Mouse (Mus musculus) right cerebral cortex, postnatal 4 days (tissue): ENCODE measurements around the gene Tjp1.
A peak's percentile ranks its signal among the peaks of the same experiment; 100 is the strongest.

ENCODE experiments used
- DNase-seq: peaks from one replicate; pipeline ENCODE4 v3.0.0-alpha.2; 2022

Tjp1 gene

DNA sequence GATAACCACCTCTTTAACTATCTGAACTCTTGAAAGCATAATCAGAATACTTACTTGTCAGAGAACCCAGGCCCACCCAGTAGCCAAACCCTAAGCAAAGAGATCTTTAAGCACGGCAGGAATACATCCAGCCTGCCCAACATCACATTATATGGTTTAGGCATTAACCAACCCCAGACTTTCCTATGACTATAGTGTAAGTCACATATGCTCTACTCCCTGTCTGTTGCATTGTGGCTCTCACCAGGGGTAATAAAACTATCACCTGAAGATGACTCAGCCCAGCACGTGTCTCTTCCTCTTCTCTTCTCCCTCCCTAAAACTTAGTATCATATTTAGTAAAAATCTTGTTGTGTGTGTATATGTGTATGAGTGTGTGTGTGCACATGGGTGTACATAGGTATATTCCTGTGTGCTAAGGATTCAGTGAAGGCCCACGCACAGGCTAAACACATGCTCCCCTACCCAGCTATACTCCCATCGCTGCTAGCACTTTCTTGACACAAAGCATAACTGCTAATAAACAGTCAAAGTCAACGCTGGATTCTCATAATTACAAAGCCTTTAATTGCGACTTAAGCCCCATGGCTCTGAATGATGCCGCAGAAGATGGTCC, 139.9 kb downstream of the Tjp1 start:
- DNase-seq = no peak

DNA sequence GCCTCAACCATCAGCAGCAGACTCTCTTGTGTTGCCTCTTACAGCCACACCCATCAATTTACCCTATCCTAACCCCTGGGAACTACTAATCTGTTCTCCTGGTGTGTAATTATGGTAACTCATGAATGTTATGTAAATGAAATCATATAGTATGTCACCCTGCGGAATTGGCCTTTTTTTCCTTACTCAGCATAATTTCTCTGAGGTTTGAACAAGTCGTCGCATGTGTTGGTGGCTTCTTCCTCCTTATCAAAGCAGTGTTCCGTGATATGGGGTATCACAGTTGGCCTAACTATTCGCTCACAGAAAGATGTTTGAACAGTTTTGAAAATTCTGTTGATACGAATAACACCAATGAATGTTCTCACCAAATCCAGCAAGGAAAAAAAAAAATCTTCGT, 142.8 kb downstream of the Tjp1 start:
- DNase-seq = no peak

DNA sequence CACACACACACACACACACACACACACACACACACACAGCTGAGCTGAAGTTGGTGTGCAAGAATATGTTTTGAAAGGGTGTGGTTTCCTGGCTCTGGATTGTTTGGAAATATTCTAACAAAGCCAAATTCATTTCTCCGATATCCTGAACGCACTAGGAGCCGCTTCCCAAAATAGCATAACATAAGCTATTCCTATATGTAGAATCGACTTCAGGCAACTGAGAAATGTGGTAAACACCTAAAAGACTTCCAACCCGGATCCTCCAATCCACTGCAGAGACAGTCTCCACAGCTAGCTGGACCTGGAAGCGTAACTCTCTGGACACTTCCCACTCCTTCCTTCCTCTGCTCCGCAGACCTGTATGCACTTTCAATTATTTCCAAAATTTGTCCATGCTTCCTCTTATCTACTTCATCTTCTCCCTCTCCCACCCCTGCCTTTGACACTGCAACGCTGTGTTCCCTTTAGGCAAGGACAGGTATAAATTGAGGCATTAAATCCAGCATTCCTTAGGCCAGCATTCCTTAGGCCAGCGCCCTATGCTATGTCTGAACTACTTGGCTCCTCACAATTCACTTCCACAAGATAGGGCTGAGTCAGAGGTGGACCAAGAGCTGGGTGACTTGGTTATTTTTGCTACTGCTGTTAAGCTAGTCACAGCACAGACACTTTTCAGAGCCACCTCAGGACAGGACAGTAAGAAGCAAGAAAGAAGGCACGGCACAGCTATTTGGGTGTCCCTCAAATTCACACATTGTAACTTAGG, 144.9 kb downstream of the Tjp1 start:
- no peak for DNase-seq

DNA sequence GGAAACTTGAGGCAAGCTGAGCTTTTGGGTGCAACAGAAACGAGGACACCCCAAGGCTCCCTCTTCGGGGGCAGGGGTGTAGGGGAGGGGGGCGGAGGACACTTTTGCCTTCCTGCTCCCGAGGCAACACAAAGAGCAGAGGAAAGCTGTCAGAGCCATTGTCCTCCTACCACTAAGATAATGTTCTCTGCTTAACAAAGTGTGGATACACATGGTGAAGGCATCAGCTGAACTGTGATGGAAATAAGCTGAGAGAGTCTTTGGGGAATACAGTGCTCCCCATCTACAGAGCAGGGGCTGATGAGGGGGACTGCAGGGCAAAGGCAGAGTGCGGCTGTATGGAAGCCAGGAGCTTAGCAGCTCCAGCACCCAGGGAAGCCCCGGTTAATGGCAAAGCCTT, 145.7 kb downstream of the Tjp1 start:
- no peak for DNase-seq

DNA sequence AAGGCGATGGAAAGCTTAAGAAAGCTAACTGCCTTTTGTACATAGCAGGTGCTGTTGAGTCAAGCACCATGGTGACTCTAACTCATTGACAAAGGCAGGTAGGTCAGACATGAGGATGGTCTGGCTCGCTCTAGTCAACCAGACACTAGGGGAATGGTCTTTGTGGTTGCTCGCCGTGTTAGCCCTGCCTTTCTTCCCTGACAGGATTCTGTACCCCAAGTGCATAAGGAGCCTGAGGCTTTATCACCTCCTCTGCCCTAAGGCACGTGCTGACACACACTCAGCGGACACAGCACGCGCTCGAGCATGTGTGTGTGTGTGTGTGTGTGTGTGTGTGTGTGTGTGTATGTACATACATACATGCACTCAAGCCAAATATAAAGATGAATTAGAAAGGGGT, 146.9 kb downstream of the Tjp1 start:
- DNase-seq = no peak

DNA sequence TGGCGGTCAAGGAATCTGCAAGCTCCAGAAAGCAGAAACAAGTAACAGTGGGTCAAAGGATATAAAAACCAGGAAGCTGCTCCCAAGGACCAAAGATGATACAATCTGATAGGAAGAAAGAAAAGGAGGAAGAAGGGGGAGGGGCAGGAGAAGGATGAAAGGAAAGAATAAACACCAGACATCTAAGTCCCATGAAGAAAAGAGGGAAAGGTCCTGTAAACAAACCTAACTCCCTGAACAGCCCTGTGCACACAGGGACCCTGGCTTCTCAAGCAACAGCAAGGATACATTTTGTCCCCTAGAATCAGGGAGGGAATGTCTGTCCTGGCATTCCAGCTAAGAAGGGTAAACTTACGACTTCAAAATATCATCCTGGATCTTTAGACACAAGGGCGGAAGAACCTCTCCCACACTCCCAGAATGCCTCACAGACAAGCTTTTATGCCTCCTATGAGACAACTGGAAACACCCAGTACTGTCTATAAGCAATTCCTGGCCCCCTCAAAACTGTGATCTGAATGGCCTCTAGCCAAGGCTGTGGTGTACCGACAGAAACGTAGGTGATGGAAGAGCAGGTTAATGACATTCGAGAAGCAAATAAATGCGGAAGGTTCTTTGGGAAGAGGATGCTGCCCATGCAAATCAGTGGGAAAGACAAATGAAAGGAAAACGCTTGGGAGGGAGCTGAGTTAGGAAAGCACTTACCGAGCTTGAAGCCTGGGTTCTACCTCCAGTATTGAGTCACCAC, 148.6 kb downstream of the Tjp1 start:
- no peak for DNase-seq

DNA sequence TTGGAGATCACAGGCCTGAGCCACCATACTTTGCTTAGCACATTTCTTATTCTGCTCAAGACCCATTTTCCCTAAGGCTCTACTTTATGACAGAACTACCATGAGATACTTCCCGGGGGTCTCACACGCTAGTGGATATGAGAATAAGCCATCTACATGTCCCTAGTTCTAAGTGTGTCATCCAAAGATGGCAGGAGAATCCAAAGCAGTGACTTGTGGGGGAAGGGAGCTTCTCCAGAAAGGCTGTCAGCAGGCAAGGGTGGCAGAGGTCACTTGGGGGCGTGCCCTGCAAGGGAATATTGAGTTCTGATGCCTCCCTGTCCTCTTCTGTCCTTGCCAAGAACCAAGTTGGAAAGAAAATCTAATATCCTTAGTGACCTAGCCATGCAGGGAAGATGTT, 150.1 kb downstream of the Tjp1 start:
- DNase-seq = no peak

DNA sequence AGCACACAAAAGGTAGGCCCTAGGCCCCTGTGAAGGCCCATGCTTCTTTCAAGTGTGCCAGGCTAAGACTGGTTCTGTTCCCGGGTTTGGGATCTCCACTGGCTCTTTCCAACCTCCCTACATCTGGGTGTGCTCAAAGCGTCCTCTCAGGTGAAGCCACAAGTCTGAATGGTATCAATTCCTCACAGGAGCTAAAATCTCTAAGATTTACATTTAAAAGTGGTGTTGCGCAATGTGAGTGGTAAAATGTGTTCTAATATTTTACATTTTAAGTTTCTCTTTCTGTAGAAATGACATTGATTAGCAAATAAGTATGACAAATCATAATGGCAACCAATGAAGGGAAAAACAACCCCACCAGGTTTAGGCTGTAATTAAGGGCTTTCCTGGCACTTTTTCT, 152.0 kb downstream of the Tjp1 start:
- DNase-seq = no peak

DNA sequence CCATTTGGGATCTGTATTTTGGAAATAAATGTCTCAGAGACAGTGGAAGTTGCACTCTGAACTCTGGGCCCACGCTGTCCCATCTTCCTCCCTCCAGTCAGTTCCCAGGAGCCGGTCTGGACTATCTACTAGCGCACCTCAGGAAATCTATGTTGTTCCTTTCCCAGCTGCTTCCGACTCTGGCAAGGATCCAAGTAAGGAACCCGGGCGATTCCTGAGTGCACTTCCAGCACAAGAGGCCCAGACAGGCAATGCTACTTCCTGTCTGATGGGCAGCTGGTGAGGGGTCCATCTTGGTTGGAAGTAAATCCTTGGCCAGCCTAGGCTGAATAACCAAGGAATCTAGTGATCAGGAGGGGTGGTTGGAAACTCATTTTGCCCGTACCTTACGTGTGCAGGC, 152.4 kb downstream of the Tjp1 start:
- DNase-seq = no peak

DNA sequence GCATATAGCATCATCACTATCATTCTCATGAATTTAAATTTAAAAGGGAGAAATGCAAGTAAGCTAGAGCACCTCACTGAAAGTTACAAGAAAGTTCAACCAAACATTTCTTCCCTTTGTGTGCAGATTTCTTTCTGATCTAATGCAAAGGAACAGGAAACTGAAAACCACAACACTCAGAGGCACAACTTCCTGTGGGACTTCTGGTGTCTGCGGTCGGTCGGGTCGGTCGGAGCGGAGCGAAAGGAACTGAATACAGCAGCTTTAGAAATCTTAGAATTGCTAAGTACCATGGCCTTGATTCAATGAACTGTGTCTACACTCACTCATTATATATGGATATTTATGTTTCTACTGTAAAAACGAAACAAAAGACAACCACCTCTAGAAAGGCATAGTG, 154.2 kb downstream of the Tjp1 start:
- no peak for DNase-seq

DNA sequence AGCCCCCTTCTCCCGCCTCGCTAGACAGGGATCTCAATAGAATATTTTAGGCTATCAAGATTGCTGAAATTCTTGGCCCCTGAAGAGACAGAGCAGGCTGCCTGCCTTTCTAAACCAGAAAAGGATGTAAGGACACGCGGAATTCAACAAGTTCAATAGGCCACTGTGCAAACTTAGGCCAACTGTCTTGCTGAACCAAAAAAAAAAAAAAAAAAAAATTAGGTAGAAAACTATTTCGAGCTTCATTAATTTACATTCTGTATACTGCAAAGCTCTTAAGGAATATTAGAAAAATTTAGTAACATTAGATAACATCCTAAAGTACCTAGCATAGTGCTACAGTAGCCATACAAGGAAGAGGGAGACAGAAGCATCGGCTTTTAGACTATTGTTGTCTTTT, 155.8 kb downstream of the Tjp1 start:
- DNase-seq = no peak

DNA sequence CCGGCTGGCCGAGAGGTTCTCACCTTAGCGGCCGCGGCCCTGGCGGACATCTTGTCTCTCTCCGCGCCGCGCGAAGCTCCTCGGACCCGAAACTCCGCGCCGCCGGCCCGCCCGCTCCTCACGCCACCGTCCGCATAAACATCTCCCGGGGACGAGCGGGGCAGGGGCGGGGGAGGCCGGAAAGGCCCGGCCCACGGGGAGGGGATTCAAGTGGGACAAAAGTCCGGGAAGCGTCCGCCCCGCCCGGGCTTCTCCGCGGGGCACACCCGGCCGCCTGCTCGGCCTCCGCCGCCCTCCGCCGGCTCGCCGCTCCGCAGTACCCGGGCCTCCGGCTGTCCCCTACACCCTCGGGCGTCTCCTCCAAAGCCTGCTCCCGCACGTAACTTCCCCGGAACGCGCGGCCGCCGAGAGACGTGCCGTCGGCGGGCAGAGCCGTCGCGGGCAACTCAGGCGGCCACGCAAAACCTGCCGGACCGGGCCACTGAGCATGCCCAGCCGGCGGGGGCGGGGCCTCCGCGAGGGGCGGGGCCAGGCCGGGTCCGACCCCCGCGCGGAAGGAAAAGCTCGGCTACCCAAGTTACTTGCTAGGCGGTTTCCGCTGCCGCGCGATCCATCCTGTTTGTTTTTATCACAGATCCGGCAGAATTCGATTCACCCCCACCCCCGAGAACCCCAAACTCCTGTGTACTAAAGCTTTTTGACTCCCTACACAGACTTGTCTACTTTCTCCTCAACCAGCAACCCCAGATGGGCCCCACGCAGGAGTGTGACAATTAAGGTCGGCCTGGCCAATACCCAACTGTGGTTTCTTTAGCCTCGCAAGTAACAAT, 156.6 kb downstream of the Tjp1 start:
- peak; percentile 79 for DNase-seq

DNA sequence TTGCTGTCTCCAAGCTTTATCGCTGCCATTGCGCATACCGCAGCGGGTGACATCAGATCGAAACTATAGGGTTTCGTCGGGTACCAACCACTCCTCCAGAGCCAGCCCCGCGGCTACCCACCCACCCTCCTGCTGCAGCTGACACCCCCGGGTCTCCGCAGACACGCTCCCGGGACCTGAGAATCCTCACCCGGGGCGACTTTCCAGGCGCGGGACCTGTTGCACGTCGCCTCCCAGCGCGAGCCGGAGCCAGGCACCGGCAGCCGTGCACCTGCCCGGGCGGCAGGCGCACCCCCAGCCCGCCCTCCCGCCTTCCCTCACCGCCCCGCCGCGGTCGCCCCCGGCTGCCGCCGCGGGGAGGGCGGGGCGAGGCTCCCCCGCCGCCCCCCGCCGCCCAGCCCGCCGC, 157.2 kb downstream of the Tjp1 start:
- DNase-seq = peak; percentile 55

DNA sequence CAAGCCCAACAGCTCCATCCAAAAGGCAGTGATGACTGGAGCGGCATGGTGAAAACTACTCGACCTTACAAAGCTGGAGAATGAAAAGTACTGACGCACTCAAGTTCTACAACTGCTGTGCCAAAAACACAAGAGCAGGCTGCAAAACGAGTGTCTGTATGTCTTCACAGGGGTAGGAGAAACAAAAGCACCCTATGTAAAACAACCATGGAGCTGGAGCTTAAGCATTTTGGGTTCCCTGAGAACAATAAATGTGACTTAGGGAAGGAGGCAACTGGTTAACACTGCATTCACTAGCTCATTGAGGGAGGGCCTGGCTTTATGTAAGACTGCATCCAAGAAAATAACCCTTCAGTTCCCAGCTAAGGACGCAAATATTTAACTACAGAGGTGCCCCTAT, 158.5 kb downstream of the Tjp1 start:
- DNase-seq = no peak

DNA sequence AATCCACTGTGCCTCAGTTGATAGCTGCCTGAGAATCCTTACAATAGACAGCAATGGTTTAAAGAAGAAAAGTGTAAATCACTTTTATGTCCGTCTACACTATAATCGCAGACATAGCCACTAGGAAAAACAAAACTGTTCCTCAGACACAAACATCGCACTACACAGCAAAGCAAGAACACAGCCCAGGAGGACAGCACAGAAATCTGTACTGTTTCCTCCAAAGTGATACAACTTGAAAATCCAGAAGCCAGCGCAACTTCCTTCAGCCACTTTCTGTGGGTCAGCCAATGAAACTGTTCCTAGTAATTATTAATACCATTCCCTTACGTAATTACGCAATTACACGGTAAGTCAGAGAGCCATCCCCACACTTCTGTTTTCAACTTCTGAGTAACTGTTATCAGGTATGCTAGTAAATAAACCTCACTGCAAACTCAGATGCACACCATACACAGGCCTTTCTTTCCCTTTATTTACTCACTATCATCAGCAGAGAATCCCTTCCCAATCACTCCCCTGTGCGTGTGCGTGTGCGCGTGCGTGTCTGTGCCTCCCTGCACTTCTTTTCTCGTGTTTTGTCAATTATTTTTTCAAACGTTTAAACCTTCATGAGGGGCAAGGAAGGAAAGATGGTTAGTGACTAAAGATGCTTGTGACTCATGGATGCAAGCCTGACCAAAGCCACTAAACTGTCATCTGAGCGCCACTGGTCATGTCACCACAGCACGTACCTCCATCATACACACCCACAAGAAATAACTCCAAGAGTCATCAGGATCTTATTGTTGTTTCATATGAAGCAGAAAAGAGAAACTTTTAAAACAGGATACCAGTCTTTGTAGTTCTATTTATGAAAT, 160.0 kb downstream of the Tjp1 start:
- no peak for DNase-seq

DNA sequence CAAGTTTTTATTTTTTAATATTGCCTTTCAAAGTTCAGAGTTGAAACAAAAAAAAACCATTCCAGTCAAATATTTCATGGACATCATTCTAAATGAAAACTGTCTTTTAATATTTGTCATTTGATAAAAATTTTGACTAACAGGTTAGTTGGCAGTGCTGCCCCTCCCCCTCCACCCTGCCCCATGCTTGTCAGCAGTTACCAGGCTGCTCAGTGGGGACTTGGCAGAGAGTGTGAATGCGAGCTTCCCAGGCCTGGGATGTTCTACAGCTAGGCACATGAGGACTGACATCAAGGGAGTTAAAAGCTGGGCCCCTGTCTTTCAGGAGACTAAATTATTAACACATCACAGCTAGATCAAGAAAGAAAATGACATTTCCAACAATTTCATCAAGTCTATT, 161.4 kb downstream of the Tjp1 start:
- DNase-seq = no peak

DNA sequence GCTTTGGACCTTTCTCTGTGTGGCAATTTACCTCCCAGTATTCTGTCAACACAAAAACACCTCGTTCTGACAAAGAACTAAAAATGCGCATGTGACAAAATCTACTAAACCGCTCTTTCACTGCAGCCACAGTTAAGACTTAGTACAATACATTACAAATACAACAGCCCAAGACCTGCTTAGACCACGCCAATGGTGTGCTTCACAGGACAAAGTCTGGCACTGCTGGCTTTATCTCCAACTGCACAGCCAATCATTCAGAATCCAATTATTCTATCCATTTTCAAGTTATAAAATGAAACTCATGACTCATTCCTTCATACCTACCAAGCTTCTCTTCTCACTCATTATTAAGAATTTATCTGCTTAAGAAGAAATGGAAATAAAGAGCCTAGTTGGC, 162.0 kb downstream of the Tjp1 start:
- DNase-seq = no peak

DNA sequence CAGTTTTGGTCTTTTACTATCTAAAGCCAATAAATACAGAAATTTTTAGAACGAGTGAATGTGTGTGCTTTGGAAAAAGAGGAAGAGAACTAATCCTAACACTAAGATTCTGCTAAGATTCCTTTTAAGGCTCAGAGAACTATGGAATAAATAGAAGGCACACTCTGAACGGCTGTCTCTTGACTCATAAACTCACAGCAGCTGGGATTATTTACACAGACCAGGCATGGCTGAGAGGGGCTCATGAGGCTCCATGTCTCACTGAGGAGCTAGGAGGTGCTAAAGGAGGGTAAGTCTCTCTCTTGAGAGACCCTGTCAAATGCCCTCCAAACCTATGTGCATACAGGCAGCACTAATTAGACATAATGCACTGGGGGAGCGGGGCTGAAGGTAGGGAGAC, 167.3 kb downstream of the Tjp1 start:
- DNase-seq = no peak

DNA sequence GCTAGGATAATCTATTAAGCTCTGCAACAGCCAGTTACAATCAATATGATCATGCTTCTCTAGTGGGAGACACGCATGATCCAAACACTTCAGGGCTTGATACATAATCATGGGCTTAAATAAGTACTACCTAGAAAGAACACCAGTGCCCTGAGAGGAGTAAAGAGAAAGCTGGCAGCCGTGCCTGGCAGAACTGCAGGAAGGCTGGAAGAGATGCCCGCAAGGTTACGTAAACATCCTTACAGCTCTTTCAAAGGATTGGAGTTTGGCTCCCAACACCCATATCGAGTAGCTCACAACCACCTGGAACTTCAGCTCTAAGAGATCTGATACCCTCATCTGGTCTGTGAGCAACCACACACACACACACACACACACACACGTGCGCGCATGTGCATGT, 167.8 kb downstream of the Tjp1 start:
- no peak for DNase-seq

DNA sequence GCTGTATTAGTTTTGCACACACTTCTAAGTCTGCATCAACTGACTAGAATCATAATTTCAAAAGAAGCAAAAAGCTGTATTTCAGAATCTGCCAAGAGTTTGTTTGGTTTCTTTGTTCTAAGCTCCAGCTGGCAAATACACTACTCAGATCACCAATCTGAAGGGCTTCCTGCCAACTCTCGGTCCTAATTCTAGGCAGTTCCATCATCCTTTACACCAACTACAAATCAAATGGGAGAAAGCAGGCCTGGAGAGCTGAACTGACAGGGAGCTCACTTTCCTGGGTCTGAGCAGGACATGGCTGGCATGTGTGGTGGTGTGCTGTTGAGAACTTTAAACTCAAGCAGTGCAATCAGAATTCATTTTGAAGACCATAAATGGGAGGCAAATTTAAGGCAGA, 170.0 kb downstream of the Tjp1 start:
- DNase-seq = peak; percentile 32

DNA sequence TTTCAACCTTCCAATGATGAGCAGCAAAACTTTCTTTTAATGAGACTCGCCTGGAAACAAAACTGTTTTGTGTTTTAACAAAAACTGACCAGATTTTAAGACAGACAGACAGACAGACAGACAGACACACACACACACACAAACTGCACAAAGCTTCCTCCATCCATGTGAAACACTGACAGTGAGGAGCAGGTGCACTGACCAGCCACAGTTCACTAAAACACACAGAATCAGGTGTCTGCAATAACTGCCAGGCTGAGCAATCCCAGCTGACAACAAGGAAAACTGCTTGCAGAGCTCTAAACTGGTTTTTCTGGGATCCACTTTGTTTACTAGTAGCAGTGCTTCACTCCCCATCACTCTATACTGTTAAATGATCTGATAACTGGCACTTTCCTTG, 171.4 kb downstream of the Tjp1 start:
- DNase-seq = no peak

DNA sequence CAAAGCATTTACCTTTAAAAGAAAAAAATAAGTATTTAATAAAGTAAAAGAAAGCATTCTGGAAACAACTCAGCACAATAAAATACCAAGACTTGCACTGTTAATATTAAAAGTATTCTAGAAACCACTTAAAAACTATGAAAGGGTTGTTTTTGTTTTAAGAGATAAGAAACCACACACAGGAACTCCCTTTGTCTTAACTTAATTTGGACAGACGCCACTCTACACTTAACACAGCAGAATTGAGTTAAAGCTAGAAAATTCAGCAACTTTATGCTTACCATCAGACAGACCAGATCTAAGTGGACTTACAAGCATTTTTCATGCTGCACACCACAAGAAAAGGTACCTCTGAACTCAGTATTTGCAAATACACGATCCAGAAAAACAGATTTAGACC, 172.7 kb downstream of the Tjp1 start:
- no peak for DNase-seq
